Mouse (Mus musculus) kidney, postnatal 0 days (tissue): ENCODE measurements around the gene Nrg3. TPM values are rescaled to one million over a fixed set of nuclear protein-coding genes. Genes with fewer than 3 reads are reported as not detected.

Experiments used
- ATAC-seq: fragments of 200-750 bp; cut with Nextera tagmentation; replicated peaks from 2 replicates; pipeline ENCODE4 v1.8.0; 2017; ENCODE audit warnings: low read depth, moderate number of reproducible peaks, moderate TSS enrichment, moderate library complexity; ENCODE audit not compliant: low FRiP score
- DNase-seq: peaks from one replicate; pipeline ENCODE4 v3.0.0-alpha.2; 2016; ENCODE audit warnings: low spot score
- H3K27ac ChIP-seq: fragments of 300-500 bp; sonication (generic); 2 replicates; pipeline ENCODE4 v1.5.1; 2014; ENCODE audit warnings: mild to moderate bottlenecking
- H3K27me3 ChIP-seq: fragments of 300-500 bp; sonication (generic); 2 replicates; pipeline ENCODE4 v1.6.1; 2014; ENCODE audit warnings: low read length, mixed read lengths; ENCODE audit not compliant: insufficient read depth
- H3K36me3 ChIP-seq: fragments of 300-500 bp; sonication (generic); 2 replicates; pipeline ENCODE4 v1.6.1; 2014; ENCODE audit warnings: low read length, mixed read lengths; ENCODE audit not compliant: insufficient read depth
- H3K4me1 ChIP-seq: fragments of 300-500 bp; sonication (generic); replicated peaks from 2 replicates; pipeline ENCODE4 v1.6.1; 2014; ENCODE audit warnings: antibody characterized with exemption, low read length, mixed read lengths; ENCODE audit not compliant: insufficient read depth
- H3K4me2 ChIP-seq: fragments of 300-500 bp; sonication (generic); 2 replicates; pipeline ENCODE4 v1.6.1; 2014; ENCODE audit warnings: mild to moderate bottlenecking, low read length, moderate library complexity, mixed read lengths
- H3K4me3 ChIP-seq: fragments of 300-500 bp; sonication (generic); replicated peaks from 2 replicates; pipeline ENCODE4 v1.5.1; 2014; ENCODE audit warnings: low read depth, low read length
- H3K9ac ChIP-seq: fragments of 300-500 bp; sonication (generic); 2 replicates; pipeline ENCODE4 v1.6.1; 2014; ENCODE audit warnings: low read depth, low read length
- H3K9me3 ChIP-seq: fragments of 300-500 bp; sonication (generic); replicated peaks from 2 replicates; pipeline ENCODE4 v1.6.1; 2016; ENCODE audit warnings: low read length, inconsistent platforms, mixed read lengths
- CTCF ChIP-seq: IDR thresholded peaks from 2 replicates; pipeline ENCODE4 v1.5.1; 2016; ENCODE audit warnings: antibody characterized with exemption, low read depth, mild to moderate bottlenecking, moderate library complexity
- WGBS: fragments of 180-500 bp; shearing (Covaris S2); extraction: QIAGEN DNeasy Blood & Tissue Kit; methylation state at CpG from one replicate; pipeline ENCODE4 v1.1.7; 2014; 5-methylcytosine and 5-hydroxymethylcytosine counted together
- polyA plus RNA-seq: library from polyadenylated mRNA; unstranded; fragments of >200 nt; fragmentation: Nextera tagmentation; extraction: Ambion mirVana; gene quantifications from 2 replicates; pipeline ENCODE4 v1.2.1, GENCODE M21; 2015

Nrg3 gene
- polyA plus RNA-seq, 1 experiment from 2014 or later = 0.20 TPM

- WGBS = 56% methylated on average over 4 of the region's 4 CpGs
- DNase-seq = no peak
- Histone ChIP-seq H3K9ac (no peak overlapping the region), H3K27me3 (no peaks in the 10 kb centered on the region), H3K27ac (no peak overlapping the region), H3K4me3 (no peak overlapping the region), H3K9me3 (no peaks in the 10 kb centered on the region), H3K4me2 (no peak overlapping the region), H3K4me1 (no peaks in the 10 kb centered on the region), H3K36me3 (no peaks in the 10 kb centered on the region)
- TF ChIP-seq CTCF = no peak
- no peak for ATAC-seq
Measured at GRCm38 (mm10) chr14:38703894-38704293, 769.0 kb downstream of the Nrg3 start.

GRCm38 (mm10) chr14:38702596-38703393, 770.1 kb downstream of the Nrg3 start:
- Histone ChIP-seq H3K27me3 (no peaks in the 10 kb centered on the region), H3K4me2 (no peak overlapping the region), H3K4me3 (no peak overlapping the region), H3K9ac (no peak overlapping the region), H3K4me1 (no peaks in the 10 kb centered on the region), H3K36me3 (no peaks in the 10 kb centered on the region), H3K9me3 (no peaks in the 10 kb centered on the region), H3K27ac (no peak overlapping the region)
- no peak for ATAC-seq
- no peak for DNase-seq
- TF ChIP-seq CTCF = no peak
- 78% methylated on average over 9 of the region's 9 CpGs for WGBS

GRCm38 (mm10) chr14:38701413-38701812, 771.5 kb downstream of the Nrg3 start:
- no peak overlapping the region for H3K27ac ChIP-seq
- no peak overlapping the region for H3K9ac ChIP-seq
- H3K9me3 ChIP-seq = no peaks in the 10 kb centered on the region
- WGBS = 46% methylated on average over 1 of the region's 1 CpGs
- DNase-seq (no peak), ATAC-seq (no peak)
- H3K36me3 ChIP-seq = no peaks in the 10 kb centered on the region
- TF ChIP-seq CTCF = no peak
- no peak overlapping the region for H3K4me3 ChIP-seq
- no peak overlapping the region for H3K4me2 ChIP-seq
- no peaks in the 10 kb centered on the region for H3K4me1 ChIP-seq
- no peaks in the 10 kb centered on the region for H3K27me3 ChIP-seq

- no peaks in the 10 kb centered on the region for H3K9me3 ChIP-seq
- no peak overlapping the region for H3K27ac ChIP-seq
- 88% methylated on average over 3 of the region's 3 CpGs for WGBS
- H3K36me3 ChIP-seq = no peaks in the 10 kb centered on the region
- no peak overlapping the region for H3K9ac ChIP-seq
- no peak for TF ChIP-seq CTCF
- no peaks in the 10 kb centered on the region for H3K27me3 ChIP-seq
- H3K4me2 ChIP-seq = no peak overlapping the region
- no peaks in the 10 kb centered on the region for H3K4me1 ChIP-seq
- ATAC-seq (no peak), DNase-seq (no peak)
- H3K4me3 ChIP-seq = no peak overlapping the region
Measured at GRCm38 (mm10) chr14:38700972-38701371, 771.9 kb downstream of the Nrg3 start.

GRCm38 (mm10) chr14:38659973-38660372, 812.9 kb downstream of the Nrg3 start:
- Histone ChIP-seq H3K9me3 (no peaks in the 10 kb centered on the region), H3K9ac (no peak overlapping the region), H3K4me3 (no peak overlapping the region), H3K4me2 (no peak overlapping the region), H3K27me3 (no peaks in the 10 kb centered on the region), H3K4me1 (no peaks in the 10 kb centered on the region), H3K36me3 (no peaks in the 10 kb centered on the region), H3K27ac (no peak overlapping the region)
- DNase-seq (no peak), ATAC-seq (no peak)
- no peak for TF ChIP-seq CTCF
- 20% methylated on average over 1 of the region's 1 CpGs for WGBS

GRCm38 (mm10) chr14:38637070-38637469, 835.8 kb downstream of the Nrg3 start:
- ATAC-seq (no peak), DNase-seq (no peak)
- H3K4me2 ChIP-seq = no peak overlapping the region
- no peaks in the 10 kb centered on the region for H3K9me3 ChIP-seq
- no peak overlapping the region for H3K27ac ChIP-seq
- no peaks in the 10 kb centered on the region for H3K27me3 ChIP-seq
- no peak overlapping the region for H3K4me3 ChIP-seq
- WGBS = 76% methylated on average over 3 of the region's 3 CpGs
- H3K9ac ChIP-seq = no peak overlapping the region
- H3K36me3 ChIP-seq = no peaks in the 10 kb centered on the region
- no peak for TF ChIP-seq CTCF
- no peaks in the 10 kb centered on the region for H3K4me1 ChIP-seq
